Mouse (Mus musculus) heart, embryonic 11.5 days (tissue): Measurements from ENCODE around the gene Myo15b. TPM values are rescaled to one million over a fixed set of nuclear protein-coding genes. Genes with fewer than 3 reads are reported as not detected.
"Not testable (repeated sequence)": the region's sequence is repeated elsewhere in the genome, so short reads cannot be mapped to it uniquely, and the experiment has no call there.

Source experiments
- ATAC-seq: fragments of 200-750 bp; cut with Nextera tagmentation; replicated peaks from 2 replicates; pipeline ENCODE4 v1.8.0; 2017; ENCODE audit warnings: moderate library complexity; ENCODE audit not compliant: insufficient number of reproducible peaks, low FRiP score, low TSS enrichment
- H3K27ac ChIP-seq: fragments of 300-500 bp; sonication (generic); 2 replicates; pipeline ENCODE4 v1.5.1; 2014; ENCODE audit warnings: mild to moderate bottlenecking, low read depth, low read length
- H3K27me3 ChIP-seq: fragments of 300-500 bp; sonication (generic); 2 replicates; pipeline ENCODE4 v1.6.1; 2014; ENCODE audit warnings: mild to moderate bottlenecking, low read length, mixed read lengths; ENCODE audit not compliant: control insufficient read depth, insufficient read depth
- H3K36me3 ChIP-seq: fragments of 300-500 bp; sonication (generic); 2 replicates; pipeline ENCODE4 v1.6.1; 2014; ENCODE audit warnings: mild to moderate bottlenecking, low read length, moderate library complexity, mixed read lengths; ENCODE audit not compliant: control insufficient read depth, insufficient read depth
- H3K4me1 ChIP-seq: fragments of 300-500 bp; sonication (generic); 2 replicates; pipeline ENCODE4 v1.6.1; 2014; ENCODE audit warnings: low read length; ENCODE audit not compliant: control insufficient read depth, insufficient read depth
- H3K4me2 ChIP-seq: fragments of 300-500 bp; sonication (generic); 2 replicates; pipeline ENCODE4 v1.6.1; 2014; ENCODE audit warnings: mild to moderate bottlenecking, moderate library complexity
- H3K4me3 ChIP-seq: fragments of 300-500 bp; sonication (generic); 2 replicates; pipeline ENCODE4 v1.5.1; 2014; ENCODE audit warnings: low read depth, low read length
- H3K9ac ChIP-seq: fragments of 300-500 bp; sonication (generic); 2 replicates; pipeline ENCODE4 v1.6.1; 2014; ENCODE audit warnings: mild to moderate bottlenecking, low read depth, low read length, moderate library complexity
- H3K9me3 ChIP-seq: fragments of 300-500 bp; sonication (generic); replicated peaks from 2 replicates; pipeline ENCODE4 v1.6.1; 2016; ENCODE audit warnings: low read length; ENCODE audit not compliant: control insufficient read depth
- whole genome bisulfite sequencing: fragments of 180-500 bp; shearing (Covaris S2); extraction: QIAGEN DNeasy Blood & Tissue Kit; methylation state at CpG from one replicate; pipeline ENCODE4 v1.1.7; 2014; ENCODE audit not compliant: insufficient replicate concordance; 5-methylcytosine and 5-hydroxymethylcytosine counted together
- polyA plus RNA-seq: library from polyadenylated mRNA; unstranded; fragments of >200 nt; fragmentation: Nextera tagmentation; extraction: Ambion mirVana; gene quantifications from 2 replicates; pipeline ENCODE4 v1.2.1, GENCODE M21; 2014

Gene Myo15b
- polyA plus RNA-seq, 1 experiment from 2014 or later: 0.39 TPM

GRCm38 (mm10) chr11:115843891-115844239 lies 14.3 kb upstream of the Myo15b start:
- H3K27ac ChIP-seq: peak overlapping the region; percentile 54; the same call in 1 of the 2 replicates
- no peak overlapping the region for H3K4me3 ChIP-seq
- H3K4me1 ChIP-seq: peaks cover 50% of the 10 kb centered on the region
- peaks cover 11% of the 10 kb centered on the region for H3K36me3 ChIP-seq
- no peaks in the 10 kb centered on the region; the same call in 1 of the 2 replicates for H3K9me3 ChIP-seq
- no peak overlapping the region for H3K9ac ChIP-seq
- no peak for ATAC-seq
- no peaks in the 10 kb centered on the region for H3K27me3 ChIP-seq
- H3K4me2 ChIP-seq: no peak overlapping the region
- 86% methylated on average over 5 of the region's 5 CpGs for WGBS

GRCm38 (mm10) chr11:115844240-115844639 lies 14.0 kb upstream of the Myo15b start:
- H3K27me3 ChIP-seq: no peaks in the 10 kb centered on the region
- H3K4me3 ChIP-seq: no peak overlapping the region
- peaks cover 46% of the 10 kb centered on the region for H3K4me1 ChIP-seq
- peak overlapping the region; percentile 17; the same call in 1 of the 2 replicates for H3K27ac ChIP-seq
- H3K4me2 ChIP-seq: no peak overlapping the region
- no peak for ATAC-seq
- WGBS: 82% methylated on average over 8 of the region's 8 CpGs
- peaks cover 11% of the 10 kb centered on the region for H3K36me3 ChIP-seq
- H3K9ac ChIP-seq: no peak overlapping the region
- H3K9me3 ChIP-seq: no peaks in the 10 kb centered on the region; the same call in 1 of the 2 replicates

- H3K27ac ChIP-seq: no peak overlapping the region
- peaks cover 22% of the 10 kb centered on the region for H3K36me3 ChIP-seq
- no peaks in the 10 kb centered on the region; the same call in 1 of the 2 replicates for H3K9me3 ChIP-seq
- H3K27me3 ChIP-seq: no peaks in the 10 kb centered on the region
- no peak overlapping the region for H3K4me3 ChIP-seq
- peaks cover 34% of the 10 kb centered on the region for H3K4me1 ChIP-seq
- H3K9ac ChIP-seq: no peak overlapping the region
- ATAC-seq: no peak
- WGBS: 98% methylated on average over 2 of the region's 2 CpGs
- H3K4me2 ChIP-seq: no peak overlapping the region
These were observed 12.4 kb upstream of the Myo15b start for GRCm38 (mm10) chr11:115845819-115846218.

DNA sequence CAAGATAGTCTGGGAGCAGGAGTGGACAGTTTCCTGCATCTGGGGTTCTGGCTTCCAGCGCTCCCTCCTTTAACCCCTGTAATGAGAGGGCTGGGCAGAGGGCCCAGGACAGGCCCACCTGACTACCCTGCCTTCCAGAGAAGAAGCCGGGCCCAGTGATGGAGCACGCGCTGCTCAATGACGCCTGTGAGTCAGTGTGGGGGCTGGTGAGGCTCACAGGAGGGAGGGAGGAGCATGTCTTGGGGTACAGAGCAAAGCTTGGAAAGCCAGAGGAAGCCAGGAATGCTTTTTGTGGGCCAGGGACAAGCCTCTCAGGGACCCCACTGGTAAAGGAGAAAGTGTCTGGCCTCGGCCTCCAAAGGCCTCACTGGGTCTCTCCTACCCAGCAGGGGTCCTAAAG lies 3.5 kb upstream of the Myo15b start:
- WGBS: 82% methylated on average over 6 of the region's 6 CpGs
- Histone ChIP-seq H3K36me3 (peaks cover 28% of the 10 kb centered on the region), H3K9ac (no peak overlapping the region)

DNA sequence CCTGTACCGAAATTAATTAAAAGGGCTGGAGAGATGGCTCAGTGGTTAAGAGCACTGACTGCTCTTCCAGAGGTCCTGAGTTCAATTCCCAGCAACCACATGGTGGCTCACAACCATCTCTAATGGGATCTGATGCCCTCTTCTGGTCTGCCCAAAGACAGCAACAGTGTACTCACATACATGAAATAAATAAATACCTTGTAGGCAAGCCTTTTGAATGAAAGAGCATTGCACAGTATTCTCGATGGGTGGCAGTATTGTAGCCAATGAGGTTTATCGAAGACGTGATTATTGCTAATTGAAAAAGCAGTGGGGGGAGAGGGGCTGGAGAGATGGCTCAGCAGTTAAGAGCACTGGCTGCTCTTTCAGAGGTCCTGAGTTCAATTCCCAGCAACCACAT lies 1.1 kb upstream of the Myo15b start:
- ATAC-seq: not testable (repeated sequence)

More for the DNA sequence above, 3.5 kb upstream of the Myo15b start:
- peaks cover 27% of the 10 kb centered on the region for H3K27me3 ChIP-seq
- no peaks in the 10 kb centered on the region for H3K9me3 ChIP-seq
- H3K4me1 ChIP-seq: peaks cover 9% of the 10 kb centered on the region
- H3K27ac ChIP-seq: no peak overlapping the region
- H3K4me3 ChIP-seq: no peak overlapping the region
- ATAC-seq: no peak
- no peak overlapping the region for H3K4me2 ChIP-seq

DNA sequence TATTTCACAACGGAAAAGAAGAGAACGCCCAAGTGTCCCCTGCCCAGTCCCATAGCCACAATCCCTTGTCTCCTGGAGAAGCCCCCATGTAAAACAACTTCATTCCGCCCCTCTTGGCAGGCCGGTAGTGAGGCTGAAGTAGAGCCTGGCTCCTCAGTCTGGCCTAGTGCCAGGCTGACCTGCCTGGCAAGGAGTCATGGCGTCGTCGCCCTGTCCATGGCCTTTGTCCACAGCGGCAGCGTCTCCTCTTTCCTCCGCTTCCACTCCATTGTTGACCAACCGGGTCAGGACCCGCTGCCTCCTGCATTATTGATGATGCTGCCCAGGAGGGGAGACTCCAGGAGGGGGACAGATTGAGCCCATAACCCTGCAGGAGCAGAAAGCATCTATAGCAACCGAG lies 270 bp upstream of the Myo15b start:
- H3K9me3 ChIP-seq: no peaks in the 10 kb centered on the region
- WGBS: 70% methylated on average over 13 of the region's 13 CpGs
- peaks cover 50% of the 10 kb centered on the region for H3K27me3 ChIP-seq
- H3K9ac ChIP-seq: no peak overlapping the region
- H3K4me1 ChIP-seq: peaks cover 9% of the 10 kb centered on the region
- peaks cover 11% of the 10 kb centered on the region; the same call in 1 of the 2 replicates for H3K36me3 ChIP-seq
- no peak overlapping the region for H3K4me3 ChIP-seq
- peak overlapping the region; percentile 74; the same call in 1 of the 2 replicates for H3K4me2 ChIP-seq
- no peak overlapping the region for H3K27ac ChIP-seq
- ATAC-seq: no peak

More for the DNA sequence above, 1.1 kb upstream of the Myo15b start:
- Histone ChIP-seq H3K27me3 (peaks cover 46% of the 10 kb centered on the region), H3K36me3 (peaks cover 14% of the 10 kb centered on the region)
- not testable (repeated sequence) for H3K4me3 ChIP-seq, H3K9me3 ChIP-seq, H3K4me2 ChIP-seq, H3K9ac ChIP-seq, H3K4me1 ChIP-seq, H3K27ac ChIP-seq
- WGBS: 90% methylated on average over 4 of the region's 4 CpGs

DNA sequence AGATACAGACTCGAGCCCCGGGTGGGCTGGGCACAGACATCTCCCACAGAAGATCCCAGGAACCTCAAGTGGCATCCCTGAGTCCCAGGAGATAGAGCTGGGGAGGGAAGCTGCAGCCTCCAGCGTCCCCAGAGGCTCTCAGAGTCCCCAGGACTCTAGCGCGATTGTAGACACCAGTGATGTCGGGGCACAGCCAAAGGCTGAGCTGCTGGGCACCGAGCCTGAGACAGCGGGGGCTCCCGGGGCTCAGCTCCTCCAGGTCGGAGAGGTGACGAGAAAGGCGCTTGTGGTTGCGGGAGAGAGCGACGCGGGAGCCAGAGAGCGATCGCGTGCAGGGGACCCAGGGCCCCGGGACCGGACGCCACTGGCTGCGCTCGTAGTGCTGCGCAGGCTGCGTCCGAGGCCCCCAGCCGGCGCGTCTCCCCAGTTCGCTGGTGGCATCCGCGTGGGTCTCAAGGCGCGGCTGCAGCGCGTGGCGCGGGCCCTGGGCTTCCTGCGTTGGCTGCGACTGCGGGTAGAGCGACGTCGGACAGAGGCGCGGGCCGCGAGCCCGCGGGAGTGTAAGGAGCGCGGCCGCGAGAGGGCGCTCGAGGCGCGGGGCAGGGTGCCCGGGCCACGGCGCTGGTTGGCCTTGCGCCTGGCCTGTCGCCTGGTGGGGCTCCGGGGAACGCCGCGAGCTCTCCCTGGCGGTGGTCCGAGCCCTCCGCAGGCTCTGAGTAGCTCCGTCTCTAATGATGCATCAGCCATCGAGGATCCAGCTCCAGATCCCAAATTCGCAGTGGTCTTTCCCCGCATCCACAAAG lies 1.1 kb downstream of the Myo15b start:
- no peaks in the 10 kb centered on the region for H3K9me3 ChIP-seq
- no peak overlapping the region for H3K27ac ChIP-seq
- peak; percentile 72 for ATAC-seq
- H3K9ac ChIP-seq: peak overlapping the region; percentile 61
- H3K4me3 ChIP-seq: peak overlapping the region; percentile 45
- 1% methylated on average over 69 of the region's 75 CpGs for WGBS
- peak overlapping the region; percentile 74 for H3K4me2 ChIP-seq
- peaks cover 9% of the 10 kb centered on the region for H3K4me1 ChIP-seq
- H3K36me3 ChIP-seq: peaks cover 7% of the 10 kb centered on the region; the same call in 1 of the 2 replicates
- peaks cover 50% of the 10 kb centered on the region for H3K27me3 ChIP-seq

- ATAC-seq: no peak
- Histone ChIP-seq H3K9me3 (no peaks in the 10 kb centered on the region), H3K4me3 (no peak overlapping the region), H3K27ac (no peak overlapping the region), H3K4me1 (peaks cover 5% of the 10 kb centered on the region; the same call in 1 of the 2 replicates), H3K4me2 (no peak overlapping the region), H3K36me3 (no peaks in the 10 kb centered on the region), H3K9ac (no peak overlapping the region), H3K27me3 (peaks cover 33% of the 10 kb centered on the region)
- 86% methylated on average over 8 of the region's 8 CpGs for WGBS
These were observed 5.7 kb downstream of the Myo15b start for GRCm38 (mm10) chr11:115863895-115864294.
